Mouse (Mus musculus): ENCODE results near the gene Cbarp. TPM values are rescaled to one million over a fixed set of nuclear protein-coding genes. Genes with fewer than 3 reads are reported as not detected.

Cbarp gene
- polyA plus RNA-seq, 1 experiment from 2014 or later = 11.1 TPM

- Histone ChIP-seq H3K36me3 (ENCODE audit: control insufficient read depth, insufficient read depth, low read length) (peaks cover 18% of the 10 kb centered on the region), H3K27me3 (ENCODE audit: control insufficient read depth, insufficient read depth, low read length) (no peaks in the 10 kb centered on the region), H3K27ac (ENCODE audit: low read depth, low read length) (peak within 1 kb of the TSS; percentile 74), H3K9ac (ENCODE audit: low read length) (peak within 1 kb of the TSS; percentile 60), H3K4me1 (ENCODE audit: control insufficient read depth, insufficient read depth, low read length) (peaks cover 19% of the 10 kb centered on the region), H3K4me2 (ENCODE audit: low read depth) (peak within 1 kb of the TSS; percentile 62), H3K9me3 (ENCODE audit: control insufficient read depth, low read length) (no peaks in the 10 kb centered on the region), H3K4me3 (ENCODE audit: low read depth, low read length) (peak within 1 kb of the TSS; percentile 48)
- 9% methylated on average over 35 of the region's 35 CpGs for WGBS
- ATAC-seq (ENCODE audit: insufficient read depth, low FRiP score, low TSS enrichment) = peak; percentile 71
- peak; percentile 90 for DNase-seq (ENCODE audit: low spot score)
Measured at GRCm38 (mm10) chr10:80172527-80173292, 32.1 kb upstream of the Cbarp start, which contains the start of gene 1600002K03Rik. TSS of gene 1600002K03Rik (plus strand) at chr10:80172944.

- no peak for ATAC-seq (ENCODE audit: insufficient read depth, low FRiP score, low TSS enrichment)
- peak overlapping the region; percentile 74 for H3K27ac ChIP-seq (ENCODE audit: low read depth, low read length)
- peaks cover 18% of the 10 kb centered on the region for H3K36me3 ChIP-seq (ENCODE audit: control insufficient read depth, insufficient read depth, low read length)
- H3K4me3 ChIP-seq (ENCODE audit: low read depth, low read length) = peak overlapping the region; percentile 48; the same call in 1 of the 2 replicates
- peak overlapping the region; percentile 62; the same call in 1 of the 2 replicates for H3K4me2 ChIP-seq (ENCODE audit: low read depth)
- WGBS = 90% methylated on average over 45 of the region's 45 CpGs
- peak overlapping the region; percentile 60 for H3K9ac ChIP-seq (ENCODE audit: low read length)
- no peak for DNase-seq (ENCODE audit: low spot score)
- H3K4me1 ChIP-seq (ENCODE audit: control insufficient read depth, insufficient read depth, low read length) = peaks cover 19% of the 10 kb centered on the region
- H3K27me3 ChIP-seq (ENCODE audit: control insufficient read depth, insufficient read depth, low read length) = no peaks in the 10 kb centered on the region
- H3K9me3 ChIP-seq (ENCODE audit: control insufficient read depth, low read length) = no peaks in the 10 kb centered on the region
Measured at GRCm38 (mm10) chr10:80171760-80172526, 31.3 kb upstream of the Cbarp start.

- ATAC-seq (ENCODE audit: insufficient read depth, low FRiP score, low TSS enrichment) (no peak), DNase-seq (ENCODE audit: low spot score) (no peak)
- no peak overlapping the region for H3K27ac ChIP-seq (ENCODE audit: low read depth, low read length)
- no peaks in the 10 kb centered on the region for H3K27me3 ChIP-seq (ENCODE audit: control insufficient read depth, insufficient read depth, low read length)
- no peaks in the 10 kb centered on the region for H3K9me3 ChIP-seq (ENCODE audit: control insufficient read depth, low read length)
- 92% methylated on average over 15 of the region's 15 CpGs for WGBS
- H3K4me2 ChIP-seq (ENCODE audit: low read depth) = no peak overlapping the region
- no peak overlapping the region for H3K9ac ChIP-seq (ENCODE audit: low read length)
- no peak overlapping the region for H3K4me3 ChIP-seq (ENCODE audit: low read depth, low read length)
- peaks cover 24% of the 10 kb centered on the region for H3K4me1 ChIP-seq (ENCODE audit: control insufficient read depth, insufficient read depth, low read length)
- peaks cover 18% of the 10 kb centered on the region for H3K36me3 ChIP-seq (ENCODE audit: control insufficient read depth, insufficient read depth, low read length)
Measured at GRCm38 (mm10) chr10:80171252-80171651, 30.6 kb upstream of the Cbarp start.

GRCm38 (mm10) chr10:80170601-80171021, 30.0 kb upstream of the Cbarp start:
- peaks cover 28% of the 10 kb centered on the region for H3K4me1 ChIP-seq (ENCODE audit: control insufficient read depth, insufficient read depth, low read length)
- no peaks in the 10 kb centered on the region for H3K27me3 ChIP-seq (ENCODE audit: control insufficient read depth, insufficient read depth, low read length)
- ATAC-seq (ENCODE audit: insufficient read depth, low FRiP score, low TSS enrichment) = no peak
- H3K27ac ChIP-seq (ENCODE audit: low read depth, low read length) = no peak overlapping the region
- WGBS = 97% methylated on average over 19 of the region's 19 CpGs
- peaks cover 18% of the 10 kb centered on the region for H3K36me3 ChIP-seq (ENCODE audit: control insufficient read depth, insufficient read depth, low read length)
- H3K4me3 ChIP-seq (ENCODE audit: low read depth, low read length) = no peak overlapping the region
- no peak overlapping the region for H3K9ac ChIP-seq (ENCODE audit: low read length)
- no peaks in the 10 kb centered on the region for H3K9me3 ChIP-seq (ENCODE audit: control insufficient read depth, low read length)
- no peak for DNase-seq (ENCODE audit: low spot score)
- H3K4me2 ChIP-seq (ENCODE audit: low read depth) = no peak overlapping the region

- Histone ChIP-seq H3K4me3 (ENCODE audit: low read depth, low read length) (no peak overlapping the region), H3K27ac (ENCODE audit: low read depth, low read length) (no peak overlapping the region), H3K27me3 (ENCODE audit: control insufficient read depth, insufficient read depth, low read length) (no peaks in the 10 kb centered on the region), H3K4me2 (ENCODE audit: low read depth) (0 out of 2 replicates have a peak overlapping the region, but pooled peaks have one; percentile 71), H3K9ac (ENCODE audit: low read length) (no peak overlapping the region), H3K9me3 (ENCODE audit: control insufficient read depth, low read length) (no peaks in the 10 kb centered on the region), H3K36me3 (ENCODE audit: control insufficient read depth, insufficient read depth, low read length) (peaks cover 18% of the 10 kb centered on the region), H3K4me1 (ENCODE audit: control insufficient read depth, insufficient read depth, low read length) (peaks cover 33% of the 10 kb centered on the region)
- ATAC-seq (ENCODE audit: insufficient read depth, low FRiP score, low TSS enrichment) = no peak
- no peak for DNase-seq (ENCODE audit: low spot score)
- WGBS = 96% methylated on average over 16 of the region's 16 CpGs
Measured at GRCm38 (mm10) chr10:80170052-80170451, 29.4 kb upstream of the Cbarp start.

GRCm38 (mm10) chr10:80169651-80170050, 29.0 kb upstream of the Cbarp start:
- ATAC-seq (ENCODE audit: insufficient read depth, low FRiP score, low TSS enrichment) = no peak
- peaks cover 18% of the 10 kb centered on the region for H3K36me3 ChIP-seq (ENCODE audit: control insufficient read depth, insufficient read depth, low read length)
- 95% methylated on average over 7 of the region's 7 CpGs for WGBS
- no peaks in the 10 kb centered on the region for H3K9me3 ChIP-seq (ENCODE audit: control insufficient read depth, low read length)
- H3K27ac ChIP-seq (ENCODE audit: low read depth, low read length) = no peak overlapping the region
- no peaks in the 10 kb centered on the region for H3K27me3 ChIP-seq (ENCODE audit: control insufficient read depth, insufficient read depth, low read length)
- H3K4me1 ChIP-seq (ENCODE audit: control insufficient read depth, insufficient read depth, low read length) = peaks cover 35% of the 10 kb centered on the region
- DNase-seq (ENCODE audit: low spot score) = no peak
- no peak overlapping the region for H3K9ac ChIP-seq (ENCODE audit: low read length)
- no peak overlapping the region for H3K4me3 ChIP-seq (ENCODE audit: low read depth, low read length)
- H3K4me2 ChIP-seq (ENCODE audit: low read depth) = 0 out of 2 replicates have a peak overlapping the region, but pooled peaks have one; percentile 71

GRCm38 (mm10) chr10:80169070-80169469, 28.4 kb upstream of the Cbarp start:
- WGBS = 55% methylated on average over 1 of the region's 1 CpGs
- ATAC-seq (ENCODE audit: insufficient read depth, low FRiP score, low TSS enrichment) = no peak
- Histone ChIP-seq H3K9me3 (ENCODE audit: control insufficient read depth, low read length) (no peaks in the 10 kb centered on the region), H3K4me3 (ENCODE audit: low read depth, low read length) (peak overlapping the region; percentile 84; the same call in 1 of the 2 replicates), H3K27me3 (ENCODE audit: control insufficient read depth, insufficient read depth, low read length) (no peaks in the 10 kb centered on the region), H3K4me2 (ENCODE audit: low read depth) (peak overlapping the region; percentile 71), H3K27ac (ENCODE audit: low read depth, low read length) (no peak overlapping the region), H3K9ac (ENCODE audit: low read length) (peak overlapping the region; percentile 98; the same call in 1 of the 2 replicates), H3K4me1 (ENCODE audit: control insufficient read depth, insufficient read depth, low read length) (peaks cover 41% of the 10 kb centered on the region), H3K36me3 (ENCODE audit: control insufficient read depth, insufficient read depth, low read length) (peaks cover 18% of the 10 kb centered on the region)
- no peak for DNase-seq (ENCODE audit: low spot score)

GRCm38 (mm10) chr10:80168038-80168661, 27.5 kb upstream of the Cbarp start:
- H3K27me3 ChIP-seq (ENCODE audit: control insufficient read depth, insufficient read depth, low read length) = no peaks in the 10 kb centered on the region
- no peaks in the 10 kb centered on the region for H3K9me3 ChIP-seq (ENCODE audit: control insufficient read depth, low read length)
- peaks cover 18% of the 10 kb centered on the region for H3K36me3 ChIP-seq (ENCODE audit: control insufficient read depth, insufficient read depth, low read length)
- ATAC-seq (ENCODE audit: insufficient read depth, low FRiP score, low TSS enrichment) = peak; percentile 32
- peak overlapping the region; percentile 71 for H3K4me2 ChIP-seq (ENCODE audit: low read depth)
- peak overlapping the region; percentile 97 for H3K27ac ChIP-seq (ENCODE audit: low read depth, low read length)
- peaks cover 42% of the 10 kb centered on the region for H3K4me1 ChIP-seq (ENCODE audit: control insufficient read depth, insufficient read depth, low read length)
- H3K4me3 ChIP-seq (ENCODE audit: low read depth, low read length) = peak overlapping the region; percentile 84
- peak; percentile 94 for DNase-seq (ENCODE audit: low spot score)
- under 1% methylated on average over 47 of the region's 48 CpGs for WGBS
- H3K9ac ChIP-seq (ENCODE audit: low read length) = peak overlapping the region; percentile 98
